In the genomic region with DNA sequence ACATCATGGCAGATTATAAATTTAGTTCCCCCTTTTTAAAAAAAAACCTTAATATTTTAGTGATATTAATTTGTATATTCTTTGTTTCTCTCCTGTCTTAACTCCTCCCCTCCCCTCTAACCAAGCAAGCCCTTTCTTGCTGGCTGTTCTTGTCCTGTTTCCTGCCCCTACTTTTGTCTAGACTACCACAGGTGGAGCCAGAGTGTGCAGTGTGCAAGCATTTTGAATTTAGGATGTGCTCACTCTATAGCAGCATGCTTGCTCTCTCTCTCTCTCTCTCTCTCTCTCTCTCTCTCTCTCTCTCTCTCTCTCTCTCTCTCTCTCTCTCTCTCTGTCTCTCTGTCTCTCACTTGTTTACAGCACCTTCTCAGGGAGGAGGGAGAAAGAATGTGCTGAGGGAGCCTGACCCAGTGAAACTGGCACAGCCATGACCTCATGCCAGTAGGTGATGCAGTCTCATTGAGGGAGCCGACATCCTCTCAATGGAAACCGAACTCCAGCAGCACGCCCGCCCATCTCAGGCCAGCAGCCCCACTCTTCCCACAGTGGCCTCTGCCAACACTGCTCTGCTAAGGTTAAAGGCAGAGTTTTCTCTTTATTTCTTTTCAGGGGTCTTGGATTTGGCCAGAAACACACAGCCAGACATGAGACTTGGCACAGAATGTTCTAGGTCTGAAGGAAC, we compare ENCODE assay signal across 13 mouse cellular contexts. TPM values are rescaled to one million over a fixed set of nuclear protein-coding genes. Genes with fewer than 3 reads are reported as not detected.
DNase-seq lines count a peak whose midpoint lies in the region; ATAC-seq and TF ChIP-seq lines count a peak whose summit lies in the region.
"Had no signal": no experiment of that assay in that cellular context is flagged by ENCODE, and none has a peak within 500 bp of the region (broad histone marks: within the 10 kb centered on the region; RNA-seq: fewer than 3 reads in every experiment).

No protein-coding gene starts in this region.

- H3K27me3 ChIP-seq in neural tube, embryonic 11.5 days (ENCODE audit: control insufficient read depth, insufficient read depth, low read length) = no peaks in the 10 kb centered on the region
- H3K27me3 ChIP-seq in hindbrain, embryonic 15.5 days = no peaks in the 10 kb centered on the region
- H3K27me3 ChIP-seq in heart, embryonic 10.5 days (ENCODE audit: insufficient read depth, poor library complexity, severe bottlenecking) = 0 out of 2 replicates have a peak, but pooled peaks cover 4% of the 10 kb centered on the region
- H3K27me3 ChIP-seq: limb, embryonic 13.5 days had no signal

- no peaks in the 10 kb centered on the region for H3K9me3 ChIP-seq in neural tube, embryonic 11.5 days (ENCODE audit: control insufficient read depth, low read length)
- H3K9me3 ChIP-seq in hindbrain, embryonic 15.5 days = no peaks in the 10 kb centered on the region
- no peaks in the 10 kb centered on the region for H3K9me3 ChIP-seq in heart, embryonic 10.5 days
- H3K9me3 ChIP-seq: heart, embryonic 13.5 days; kidney, embryonic 15.5 days; limb, embryonic 13.5 days had no signal

- WGBS in neural tube, embryonic 11.5 days = 36% methylated on average over 4 of the region's 4 CpGs
- WGBS in hindbrain, embryonic 15.5 days = 17% methylated on average over 4 of the region's 4 CpGs
- 12% methylated on average over 4 of the region's 4 CpGs for WGBS in olfactory bulb, adult 2 months
- 68% methylated on average over 4 of the region's 4 CpGs for WGBS in heart, embryonic 10.5 days

- H3K27ac ChIP-seq in neural tube, embryonic 11.5 days (ENCODE audit: low read depth, low read length) = no peak overlapping the region
- peak overlapping the region; percentile 58 for H3K27ac ChIP-seq in hindbrain, embryonic 15.5 days (replicated peaks)
- peak overlapping the region; percentile 68 for H3K27ac ChIP-seq in olfactory bulb, adult 2 months (ENCODE audit: insufficient read depth, low read depth, low read length)
- no peak overlapping the region for H3K27ac ChIP-seq in heart, embryonic 10.5 days
- H3K27ac ChIP-seq: heart, embryonic 13.5 days; kidney, embryonic 15.5 days; limb, embryonic 13.5 days had no signal

- no peak for TF ChIP-seq CTCF in olfactory bulb, adult 2 months (IDR thresholded peaks at IDR 0.05; ENCODE audit: insufficient read depth, low read depth, low read length)

- ATAC-seq in neural tube, embryonic 11.5 days (ENCODE audit: insufficient read depth, low FRiP score, low TSS enrichment) = no peak
- 0 out of 2 replicates have a peak, but pooled peaks have one; percentile 32 for ATAC-seq in hindbrain, embryonic 15.5 days (ENCODE audit: low FRiP score, low read depth)

- no peak for TF ChIP-seq POLR2A in olfactory bulb, adult 2 months (IDR thresholded peaks at IDR 0.05; ENCODE audit: insufficient read depth, low read depth, low read length)

- no peak overlapping the region for H3K9ac ChIP-seq in neural tube, embryonic 11.5 days (ENCODE audit: low read length)
- H3K9ac ChIP-seq in hindbrain, embryonic 15.5 days = peak overlapping the region; percentile 97
- H3K9ac ChIP-seq: heart, embryonic 13.5 days; kidney, embryonic 15.5 days; limb, embryonic 13.5 days had no signal

- no peaks in the 10 kb centered on the region for H3K36me3 ChIP-seq in neural tube, embryonic 11.5 days (ENCODE audit: control insufficient read depth, insufficient read depth, low read length)
- H3K36me3 ChIP-seq in hindbrain, embryonic 15.5 days = 0 out of 2 replicates have a peak, but pooled peaks cover 16% of the 10 kb centered on the region
- no peaks in the 10 kb centered on the region for H3K36me3 ChIP-seq in heart, embryonic 10.5 days
- H3K36me3 ChIP-seq: heart, embryonic 13.5 days; kidney, embryonic 15.5 days had no signal

- 0 out of 2 replicates have a peak, but pooled peaks cover 2% of the 10 kb centered on the region for H3K4me1 ChIP-seq in neural tube, embryonic 11.5 days (ENCODE audit: control insufficient read depth, insufficient read depth, low read length)
- peaks cover 29% of the 10 kb centered on the region for H3K4me1 ChIP-seq in hindbrain, embryonic 15.5 days (replicated peaks)
- H3K4me1 ChIP-seq in olfactory bulb, adult 2 months (ENCODE audit: control insufficient read depth, insufficient read depth, low read length) = peaks cover 5% of the 10 kb centered on the region; the same call in 1 of the 2 replicates
- peaks cover 8% of the 10 kb centered on the region for H3K4me1 ChIP-seq in heart, embryonic 10.5 days

- no peak overlapping the region for H3K4me3 ChIP-seq in neural tube, embryonic 11.5 days (ENCODE audit: low read depth, low read length)
- H3K4me3 ChIP-seq in hindbrain, embryonic 15.5 days = peak overlapping the region; percentile 96
- peak overlapping the region; percentile 37 for H3K4me3 ChIP-seq in olfactory bulb, adult 2 months (ENCODE audit: insufficient read depth, low read depth, low read length)
- H3K4me3 ChIP-seq in heart, embryonic 10.5 days = no peak overlapping the region
- H3K4me3 ChIP-seq: heart, embryonic 13.5 days; kidney, embryonic 15.5 days had no signal

- peak overlapping the region; percentile 2; the same call in 1 of the 2 replicates for H3K4me2 ChIP-seq in neural tube, embryonic 11.5 days (ENCODE audit: low read depth)
- H3K4me2 ChIP-seq in hindbrain, embryonic 15.5 days = peak overlapping the region; percentile 63
- H3K4me2 ChIP-seq: heart, embryonic 13.5 days; kidney, embryonic 15.5 days had no signal

- DNase-seq in neural tube, embryonic 11.5 days (ENCODE audit: low spot score) = no peak
- DNase-seq in neural tube, embryonic 10.5 days (ENCODE audit: extremely low spot score, low spot score) = no peak
- DNase-seq in cerebellum, postnatal 25 days = peak; percentile 60 to 70
- DNase-seq in heart, embryonic 10.5 days (ENCODE audit: low spot score) = no peak
- no peak for DNase-seq in adrenal gland, adult 18-20 months (ENCODE audit: low spot score in 2 of 2)
- no peak for DNase-seq in lung, postnatal 25 days (ENCODE audit: low spot score)

RNA-seq across cellular contexts. Expression of a gene that starts 2.6 kb away (rescaled TPM):
- polyA plus RNA-seq in neural tube, embryonic 11.5 days (2014; fragmentation: Nextera tagmentation; extraction: Ambion mirVana) = 187 and 194 TPM in 2 replicates
- 362 and 369 TPM in 2 replicates for polyA plus RNA-seq in hindbrain, embryonic 15.5 days (2015; fragmentation: Nextera tagmentation; extraction: Ambion mirVana)
- polyA plus RNA-seq in olfactory bulb, adult 2 months (2012; ENCODE audit: insufficient read depth, insufficient read length, low replicate concordance, missing spikeins) = 412 and 635 TPM in 2 replicates
- 2.3 and 5.1 TPM in 2 replicates for polyA plus RNA-seq in heart, embryonic 10.5 days (2016; fragmentation: Nextera tagmentation; extraction: Ambion mirVana)
- total RNA-seq in adrenal gland, adult 18-20 months (2021) = 10 to 100 TPM; 17.0 to 26.1 TPM
- total RNA-seq: common myeloid progenitor, adult 5-6 weeks; megakaryocyte progenitor cell, adult 5-6 weeks had no signal

Comparison
In these comparisons a context has a peak if more than half of its experiments do, and no peak if none do; other contexts are left out.
1. DNase-seq: peak in cerebellum, postnatal 25 days (2 of 2); none in neural tube, embryonic 11.5 days (single experiment), neural tube, embryonic 10.5 days (single experiment), heart, embryonic 10.5 days (single experiment), adrenal gland, adult 18-20 months (0 of 2) and lung, postnatal 25 days (single experiment).
2. H3K27ac ChIP-seq: peak in hindbrain, embryonic 15.5 days (single experiment) and olfactory bulb, adult 2 months (single experiment); none in neural tube, embryonic 11.5 days (single experiment) and heart, embryonic 10.5 days (single experiment).
3. H3K4me3 ChIP-seq: peak in hindbrain, embryonic 15.5 days (single experiment) and olfactory bulb, adult 2 months (single experiment); none in neural tube, embryonic 11.5 days (single experiment) and heart, embryonic 10.5 days (single experiment).
4. RNA of a gene that starts 2.6 kb away (polyA plus RNA-seq): 412 to 635 TPM in olfactory bulb, adult 2 months, 362 to 369 TPM in hindbrain, embryonic 15.5 days and 187 to 194 TPM in neural tube, embryonic 11.5 days; 2.3 to 5.1 TPM in heart, embryonic 10.5 days; every median in the first group is over 10 times any median in the second.